18 mouse cellular contexts compared by ENCODE assay signal in the genomic region with DNA sequence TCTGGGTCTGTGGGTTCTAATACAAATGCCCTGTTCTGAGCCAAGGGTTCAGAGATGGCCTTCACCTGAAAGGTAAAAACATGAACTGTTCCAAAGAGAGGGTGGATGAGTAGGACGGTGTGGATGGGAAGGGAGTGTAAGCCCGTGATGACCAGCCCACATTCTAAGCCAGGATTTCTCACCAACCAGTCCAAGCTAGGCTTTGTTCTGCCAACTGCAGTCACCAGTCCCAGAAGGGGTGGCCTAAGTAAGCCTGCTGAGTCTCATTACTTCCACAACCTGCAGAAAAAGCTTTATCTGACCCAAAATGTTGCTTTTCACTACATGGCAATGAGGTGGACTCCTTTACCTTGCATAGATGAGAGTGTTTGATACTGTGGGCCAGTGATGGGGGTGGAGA. TPM values are rescaled to one million over a fixed set of nuclear protein-coding genes. Genes with fewer than 3 reads are reported as not detected.
DNase-seq lines count a peak whose midpoint lies in the region; ATAC-seq and TF ChIP-seq lines count a peak whose summit lies in the region.
"Had no signal": no experiment of that assay in that cellular context is flagged by ENCODE, and none has a peak within 500 bp of the region (broad histone marks: within the 10 kb centered on the region; RNA-seq: fewer than 3 reads in every experiment).

No protein-coding gene starts in this region.

- no peak for TF ChIP-seq CTCF in layer of hippocampus, adult 2 months (conservative IDR thresholded peaks at IDR 0.05)

- peak overlapping the region; percentile 100 for H3K9ac ChIP-seq in hindbrain, embryonic 11.5 days (ENCODE audit: low read depth, low read length)
- H3K9ac ChIP-seq in hindbrain, embryonic 15.5 days, result no peak overlapping the region
- no peak overlapping the region; the same call in 1 of the 2 replicates for H3K9ac ChIP-seq in neural tube, embryonic 14.5 days (replicated peaks; ENCODE audit: low read depth, low read length)
- H3K9ac ChIP-seq: liver, embryonic 12.5 days; lung, embryonic 14.5 days; stomach, embryonic 15.5 days had no signal

- peak overlapping the region; percentile 48; the same call in 1 of the 2 replicates for H3K4me3 ChIP-seq in layer of hippocampus, adult 2 months
- H3K4me3 ChIP-seq in hindbrain, embryonic 11.5 days (ENCODE audit: low read depth, low read length), result peak overlapping the region; percentile 95
- H3K4me3 ChIP-seq in hindbrain, embryonic 15.5 days, result no peak overlapping the region
- H3K4me3 ChIP-seq in neural tube, embryonic 14.5 days (ENCODE audit: low read depth, low read length), result peak overlapping the region; percentile 61
- H3K4me3 ChIP-seq: erythroblast, embryonic 14.5 days; heart, embryonic 10.5 days; limb, embryonic 10.5 days; liver, embryonic 12.5 days; stomach, embryonic 15.5 days had no signal

- H3K4me2 ChIP-seq in hindbrain, embryonic 11.5 days (replicated peaks; ENCODE audit: low read depth, low read length), result peak overlapping the region; percentile 80
- H3K4me2 ChIP-seq in hindbrain, embryonic 15.5 days, result peak overlapping the region; percentile 92; the same call in 1 of the 2 replicates
- H3K4me2 ChIP-seq in neural tube, embryonic 14.5 days (ENCODE audit: low read depth, low read length), result peak overlapping the region; percentile 76
- H3K4me2 ChIP-seq: liver, embryonic 12.5 days; lung, embryonic 14.5 days; stomach, embryonic 15.5 days had no signal

- H3K27ac ChIP-seq in layer of hippocampus, adult 2 months, result peak overlapping the region; percentile 89
- peak overlapping the region; percentile 100 for H3K27ac ChIP-seq in hindbrain, embryonic 11.5 days (ENCODE audit: low read depth, low read length)
- H3K27ac ChIP-seq in hindbrain, embryonic 15.5 days (replicated peaks), result 0 out of 2 replicates have a peak overlapping the region, but pooled peaks have one; percentile 35
- H3K27ac ChIP-seq in neural tube, embryonic 14.5 days (ENCODE audit: low read depth, low read length), result peak overlapping the region; percentile 66
- H3K27ac ChIP-seq: heart, embryonic 10.5 days; limb, embryonic 10.5 days; liver, embryonic 12.5 days; macrophage; stomach, embryonic 15.5 days had no signal

- no peak for ATAC-seq in hindbrain, embryonic 11.5 days (ENCODE audit: low FRiP score)
- ATAC-seq in hindbrain, embryonic 15.5 days (ENCODE audit: low FRiP score, low read depth), result no peak
- no peak for ATAC-seq in neural tube, embryonic 14.5 days (ENCODE audit: low read depth)
- ATAC-seq: liver, embryonic 12.5 days had no signal

- H3K9me3 ChIP-seq in hindbrain, embryonic 11.5 days (ENCODE audit: control insufficient read depth, low read length), result no peaks in the 10 kb centered on the region
- no peaks in the 10 kb centered on the region for H3K9me3 ChIP-seq in hindbrain, embryonic 15.5 days
- H3K9me3 ChIP-seq in neural tube, embryonic 14.5 days (ENCODE audit: control insufficient read depth, low read length), result no peaks in the 10 kb centered on the region
- H3K9me3 ChIP-seq: heart, embryonic 10.5 days; limb, embryonic 10.5 days; liver, embryonic 12.5 days; stomach, embryonic 15.5 days had no signal

- DNase-seq in layer of hippocampus, adult 2 months (ENCODE audit: low spot score in 2 of 2), result no peak
- DNase-seq in layer of hippocampus, adult 8-10 months (ENCODE audit: low spot score in 2 of 2), result no peak
- no peak for DNase-seq in hindbrain, embryonic 11.5 days (ENCODE audit: low spot score)
- no peak for DNase-seq in heart, adult 8-10 months (ENCODE audit: low spot score)
- DNase-seq in thymus, postnatal 4 days, result no peak
- DNase-seq: cerebellum, postnatal 14 days; gastrocnemius, postnatal 14 days; heart, postnatal 10 days; kidney, adult 9 months; lung, embryonic 14.5 days had no signal

- H3K27me3 ChIP-seq in hindbrain, embryonic 11.5 days (ENCODE audit: control insufficient read depth, insufficient read depth, low read length), result peaks cover 2% of the 10 kb centered on the region; the same call in 1 of the 2 replicates
- no peaks in the 10 kb centered on the region for H3K27me3 ChIP-seq in hindbrain, embryonic 15.5 days
- no peaks in the 10 kb centered on the region; the same call in 1 of the 2 replicates for H3K27me3 ChIP-seq in neural tube, embryonic 14.5 days (ENCODE audit: control insufficient read depth, insufficient read depth, low read length)

- 25% methylated on average over 2 of the region's 2 CpGs for WGBS in hindbrain, embryonic 11.5 days
- 29% methylated on average over 2 of the region's 2 CpGs for WGBS in hindbrain, embryonic 15.5 days
- WGBS in neural tube, embryonic 14.5 days, result 36% methylated on average over 2 of the region's 2 CpGs

- no peaks in the 10 kb centered on the region for H3K36me3 ChIP-seq in hindbrain, embryonic 11.5 days (ENCODE audit: control insufficient read depth, insufficient read depth, low read length)
- H3K36me3 ChIP-seq in hindbrain, embryonic 15.5 days, result peaks cover 9% of the 10 kb centered on the region; the same call in 1 of the 2 replicates
- no peaks in the 10 kb centered on the region; the same call in 1 of the 2 replicates for H3K36me3 ChIP-seq in neural tube, embryonic 14.5 days (ENCODE audit: control insufficient read depth, insufficient read depth, low read length)

- peaks cover 45% of the 10 kb centered on the region for H3K4me1 ChIP-seq in hindbrain, embryonic 11.5 days (replicated peaks; ENCODE audit: control insufficient read depth, insufficient read depth, low read length)
- H3K4me1 ChIP-seq in hindbrain, embryonic 15.5 days (replicated peaks), result peaks cover 55% of the 10 kb centered on the region
- H3K4me1 ChIP-seq in neural tube, embryonic 14.5 days (ENCODE audit: control insufficient read depth, insufficient read depth, low read length), result peaks cover 35% of the 10 kb centered on the region

RNA-seq across cellular contexts. Expression of a gene that starts 24.2 kb away (rescaled TPM):
- total RNA-seq in layer of hippocampus, adult 2 months (2021), result 10 to 100 TPM; 43.0 to 48.7 TPM
- total RNA-seq in layer of hippocampus, adult 8-10 months (2022), result 10 to 100 TPM; 54.4 to 63.1 (median 58.9) TPM
- polyA plus RNA-seq in hindbrain, embryonic 11.5 days (2014; fragmentation: Nextera tagmentation; extraction: Ambion mirVana), result 17.4 and 29.0 TPM in 2 replicates
- polyA plus RNA-seq in hindbrain, embryonic 15.5 days (2015; fragmentation: Nextera tagmentation; extraction: Ambion mirVana), result 25.8 and 27.8 TPM in 2 replicates
- 21.8 and 24.6 TPM in 2 replicates for polyA plus RNA-seq in neural tube, embryonic 14.5 days (2014; fragmentation: Nextera tagmentation; extraction: Ambion mirVana)
- total RNA-seq in heart, adult 8-10 months (2022), result 10 to 100 TPM; 33.2 to 37.6 (median 37.1) TPM

RNA-seq across cellular contexts. Expression of a gene that starts 24.8 kb away (rescaled TPM):
- 1 to 10 TPM; 7.9 to 10.0 TPM for total RNA-seq in layer of hippocampus, adult 2 months (2021)
- total RNA-seq in layer of hippocampus, adult 8-10 months (2022), result 10 to 100 TPM; 12.7 to 15.2 (median 13.8) TPM
- polyA plus RNA-seq in hindbrain, embryonic 11.5 days (2014; fragmentation: Nextera tagmentation; extraction: Ambion mirVana), result 16.9 and 17.1 TPM in 2 replicates
- 22.1 and 25.9 TPM in 2 replicates for polyA plus RNA-seq in hindbrain, embryonic 15.5 days (2015; fragmentation: Nextera tagmentation; extraction: Ambion mirVana)
- polyA plus RNA-seq in neural tube, embryonic 14.5 days (2014; fragmentation: Nextera tagmentation; extraction: Ambion mirVana), result 21.4 and 22.9 TPM in 2 replicates
- 1 to 10 TPM; 2.7 to 3.6 (median 3.1) TPM for total RNA-seq in heart, adult 8-10 months (2022)

RNA-seq across cellular contexts. Expression of a gene that starts 41.7 kb away (rescaled TPM):
- total RNA-seq in layer of hippocampus, adult 2 months (2021), result 10 to 100 TPM; 65.4 to 67.3 TPM
- total RNA-seq in layer of hippocampus, adult 8-10 months (2022), result 10 to 100 TPM; 65.4 to 69.0 (median 67.5) TPM
- 17.9 and 18.4 TPM in 2 replicates for polyA plus RNA-seq in hindbrain, embryonic 11.5 days (2014; fragmentation: Nextera tagmentation; extraction: Ambion mirVana)
- polyA plus RNA-seq in hindbrain, embryonic 15.5 days (2015; fragmentation: Nextera tagmentation; extraction: Ambion mirVana), result 47.2 and 50.0 TPM in 2 replicates
- 35.8 and 37.6 TPM in 2 replicates for polyA plus RNA-seq in neural tube, embryonic 14.5 days (2014; fragmentation: Nextera tagmentation; extraction: Ambion mirVana)
- 10 to 100 TPM; 13.4 to 18.7 (median 16.4) TPM for total RNA-seq in heart, adult 8-10 months (2022)

RNA-seq across cellular contexts. Expression of a gene that starts 44.9 kb away (rescaled TPM):
- 100 to 1,000 TPM; 113 to 127 TPM for total RNA-seq in layer of hippocampus, adult 2 months (2021)
- 100 to 1,000 TPM; 104 to 124 (median 114) TPM for total RNA-seq in layer of hippocampus, adult 8-10 months (2022)
- polyA plus RNA-seq in hindbrain, embryonic 11.5 days (2014; fragmentation: Nextera tagmentation; extraction: Ambion mirVana), result 83.2 and 89.0 TPM in 2 replicates
- 67.9 and 70.8 TPM in 2 replicates for polyA plus RNA-seq in hindbrain, embryonic 15.5 days (2015; fragmentation: Nextera tagmentation; extraction: Ambion mirVana)
- 68.2 and 68.6 TPM in 2 replicates for polyA plus RNA-seq in neural tube, embryonic 14.5 days (2014; fragmentation: Nextera tagmentation; extraction: Ambion mirVana)
- total RNA-seq in heart, adult 8-10 months (2022), result 10 to 100 TPM; 17.0 to 28.1 (median 19.8) TPM

RNA-seq across cellular contexts. Expression of a gene that starts 55.8 kb away (rescaled TPM):
- 10 to 100 TPM; 47.7 to 48.6 TPM for total RNA-seq in layer of hippocampus, adult 2 months (2021)
- total RNA-seq in layer of hippocampus, adult 8-10 months (2022), result 10 to 100 TPM; 39.3 to 53.1 (median 51.4) TPM
- 30.2 and 32.3 TPM in 2 replicates for polyA plus RNA-seq in hindbrain, embryonic 11.5 days (2014; fragmentation: Nextera tagmentation; extraction: Ambion mirVana)
- polyA plus RNA-seq in hindbrain, embryonic 15.5 days (2015; fragmentation: Nextera tagmentation; extraction: Ambion mirVana), result 32.0 and 32.1 TPM in 2 replicates
- 27.1 and 29.3 TPM in 2 replicates for polyA plus RNA-seq in neural tube, embryonic 14.5 days (2014; fragmentation: Nextera tagmentation; extraction: Ambion mirVana)
- 10 to 100 TPM; 38.6 to 47.6 (median 42.0) TPM for total RNA-seq in heart, adult 8-10 months (2022)

Comparison
In these comparisons a context has a peak if more than half of its experiments do, and no peak if none do; other contexts are left out.
1. H3K27ac ChIP-seq: peak in every context shown above with its lines; median percentile 100 in hindbrain, embryonic 11.5 days; 89 in layer of hippocampus, adult 2 months; 66 in neural tube, embryonic 14.5 days; 35 in hindbrain, embryonic 15.5 days.